Mouse (Mus musculus): ENCODE data around the gene Etl4.

DNA sequence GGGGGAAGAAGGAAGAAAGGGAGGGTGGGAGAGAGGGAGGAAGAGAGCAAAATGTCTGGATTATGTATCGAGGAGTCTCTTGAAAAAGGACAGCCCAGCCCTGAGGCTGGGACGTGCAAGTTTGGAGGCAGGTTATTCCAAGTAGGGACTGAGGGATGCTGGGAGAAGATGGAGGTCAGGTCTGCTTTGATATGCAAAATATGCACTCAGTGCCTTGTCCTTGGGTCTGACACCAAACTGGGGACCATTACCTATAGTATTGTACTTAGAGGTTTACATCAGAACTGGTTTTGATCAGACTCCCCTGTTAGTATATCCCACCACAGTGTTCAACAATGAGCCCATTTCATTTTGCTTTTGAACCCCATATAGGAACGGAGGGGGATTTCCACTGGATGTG is 685.4 kb downstream of the Etl4 start:
- no peak for TF ChIP-seq CTCF (IDR thresholded peaks at IDR 0.05; ENCODE audit: low read depth)
- TF ChIP-seq EP300 (IDR thresholded peaks at IDR 0.05; ENCODE audit: low read depth), result no peak

Data from heart, postnatal 0 days (tissue).